12 mouse cellular contexts compared by ENCODE assay signal in the genomic region with DNA sequence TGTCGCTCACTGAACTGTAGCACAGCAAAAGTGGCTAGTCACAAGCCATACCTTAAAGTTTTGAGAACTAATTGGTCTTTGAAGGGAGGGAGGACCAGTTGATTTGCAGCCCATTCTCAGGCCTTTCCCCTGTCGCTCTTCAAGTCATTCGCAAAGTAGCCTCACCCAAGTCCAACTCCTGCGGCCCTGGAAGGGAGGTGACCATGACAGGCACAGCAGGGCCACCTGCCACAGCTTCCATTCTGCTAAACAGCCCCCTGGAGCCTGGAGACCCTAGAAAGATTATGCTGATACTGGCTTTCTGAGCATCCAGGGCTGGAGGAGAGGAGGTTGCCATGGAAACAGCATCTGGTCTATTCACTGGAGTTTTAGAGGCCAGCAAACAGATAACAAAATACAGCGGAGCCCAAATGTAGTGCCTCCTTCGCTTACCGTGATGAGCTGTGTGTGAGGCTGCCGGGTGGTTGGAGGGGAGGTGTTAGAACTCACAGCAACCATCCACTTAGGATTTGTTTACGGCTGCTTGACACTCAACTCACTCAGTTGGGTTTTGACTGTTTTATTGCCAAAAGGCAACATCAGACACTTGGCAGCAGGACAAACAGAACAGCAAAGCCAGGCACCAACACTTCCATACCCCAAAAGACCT.
A peak's percentile ranks its signal among the peaks of the same experiment; 100 is the strongest.
DNase-seq lines count a peak whose midpoint lies in the region; ATAC-seq lines count a peak whose summit lies in the region.
"Had no signal": no experiment of that assay in that cellular context is flagged by ENCODE, and none has a peak within 500 bp of the region (broad histone marks: within the 10 kb centered on the region; RNA-seq: fewer than 3 reads in every experiment).

No protein-coding gene starts in this region.

- peak; percentile 82 for ATAC-seq in midbrain, embryonic 15.5 days (replicated peaks)

- peak overlapping the region; percentile 70 for H3K27ac ChIP-seq in midbrain, embryonic 15.5 days
- H3K27ac ChIP-seq: limb, embryonic 13.5 days had no signal

- H3K4me2 ChIP-seq in midbrain, embryonic 15.5 days: no peak overlapping the region
- H3K4me2 ChIP-seq: limb, embryonic 13.5 days had no signal

- no peaks in the 10 kb centered on the region for H3K9me3 ChIP-seq in midbrain, embryonic 15.5 days
- H3K9me3 ChIP-seq: limb, embryonic 13.5 days had no signal

- H3K9ac ChIP-seq in midbrain, embryonic 15.5 days: no peak overlapping the region
- H3K9ac ChIP-seq: limb, embryonic 13.5 days had no signal

- DNase-seq in layer of hippocampus, adult 11-12 months (ENCODE audit: low spot score): peak; percentile 44
- no peak for DNase-seq in layer of hippocampus, adult 8-10 months (ENCODE audit: low spot score in 2 of 2)
- peak; percentile 79 for DNase-seq in brain, adult 2 months (ENCODE audit: low read depth, low spot score)
- DNase-seq in frontal cortex, postnatal 10 days (ENCODE audit: low spot score in 2 of 2): peak; percentile 32 to 36
- DNase-seq in spleen, postnatal 14 days (ENCODE audit: low spot score in 2 of 2): no peak
- no peak for DNase-seq in gastrocnemius, postnatal 4 days (ENCODE audit: low spot score in 2 of 2)
- no peak for DNase-seq in adipocyte (ENCODE audit: low spot score)
- DNase-seq: adrenal gland, adult 2 months; cerebellum, adult 9-11 months; thymus, adult 18-20 months had no signal

- H3K4me1 ChIP-seq in midbrain, embryonic 15.5 days: peaks cover 31% of the 10 kb centered on the region
- H3K4me1 ChIP-seq: limb, embryonic 13.5 days had no signal

- WGBS in midbrain, embryonic 15.5 days: 26% methylated on average over 9 of the region's 9 CpGs

- H3K36me3 ChIP-seq in midbrain, embryonic 15.5 days (replicated peaks): no peaks in the 10 kb centered on the region
- H3K36me3 ChIP-seq: limb, embryonic 13.5 days had no signal

- H3K4me3 ChIP-seq in midbrain, embryonic 15.5 days: no peak overlapping the region
- H3K4me3 ChIP-seq: limb, embryonic 13.5 days had no signal

- H3K27me3 ChIP-seq in midbrain, embryonic 15.5 days (replicated peaks): no peaks in the 10 kb centered on the region
- H3K27me3 ChIP-seq: limb, embryonic 13.5 days had no signal

Comparison
In these comparisons a context has a peak if more than half of its experiments do, and no peak if none do; other contexts are left out.
1. DNase-seq: peak in layer of hippocampus, adult 11-12 months (single experiment), brain, adult 2 months (single experiment) and frontal cortex, postnatal 10 days (2 of 2); none in layer of hippocampus, adult 8-10 months (0 of 2), spleen, postnatal 14 days (0 of 2), gastrocnemius, postnatal 4 days (0 of 2) and adipocyte (single experiment).